16 mouse cellular contexts compared by ENCODE assay signal in the genomic region with DNA sequence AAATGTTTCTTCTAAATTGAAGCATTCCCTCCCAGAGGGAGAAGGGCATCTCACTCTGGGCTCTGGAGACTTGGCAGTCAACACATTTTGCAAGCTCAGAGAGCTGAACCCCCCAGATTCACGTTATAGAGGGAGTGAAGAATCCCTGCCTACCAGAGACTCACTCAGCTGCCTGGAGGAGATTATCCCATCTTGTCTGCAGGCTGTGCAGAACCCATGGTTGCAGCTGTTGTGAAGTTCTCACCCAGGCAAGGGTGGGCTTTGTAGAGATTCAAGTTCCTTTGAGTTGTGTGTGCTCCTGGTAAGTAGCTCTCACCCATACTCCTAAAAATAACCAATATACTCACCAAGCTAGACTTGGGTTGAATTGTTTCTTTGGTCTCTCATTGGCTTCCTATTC.
"Had no signal": no experiment of that assay in that cellular context is flagged by ENCODE, and none has a peak within 500 bp of the region (broad histone marks: within the 10 kb centered on the region; RNA-seq: fewer than 3 reads in every experiment).

No protein-coding gene starts in this region.

- H3K4me2 ChIP-seq: limb, embryonic 15.5 days; liver, embryonic 12.5 days; lung, embryonic 14.5 days; midbrain, embryonic 11.5 days; midbrain, embryonic 15.5 days; neural tube, embryonic 13.5 days had no signal

- H3K36me3 ChIP-seq: limb, embryonic 15.5 days; liver, embryonic 12.5 days; midbrain, embryonic 15.5 days; neural tube, embryonic 13.5 days had no signal

- H3K27me3 ChIP-seq: limb, embryonic 15.5 days; liver, embryonic 12.5 days; midbrain, embryonic 15.5 days; neural tube, embryonic 13.5 days had no signal

- H3K4me1 ChIP-seq: limb, embryonic 15.5 days; midbrain, embryonic 15.5 days; neural tube, embryonic 13.5 days had no signal

- H3K9ac ChIP-seq: limb, embryonic 15.5 days; liver, embryonic 12.5 days; lung, embryonic 14.5 days; midbrain, embryonic 15.5 days; neural tube, embryonic 13.5 days had no signal

- ATAC-seq: intestine, embryonic 16.5 days; liver, embryonic 12.5 days; midbrain, embryonic 15.5 days had no signal

- H3K4me3 ChIP-seq: limb, embryonic 15.5 days; liver, embryonic 12.5 days; megakaryocyte, embryonic 14.5 days; midbrain, embryonic 15.5 days; neural tube, embryonic 13.5 days had no signal

- DNase-seq: kidney, adult 8-10 months; layer of hippocampus, postnatal 36 days; lung, embryonic 14.5 days; lung, postnatal 10 days; lung, postnatal 4 days; retina, postnatal 1 day; thymus, adult 18-20 months; thymus, postnatal 14 days had no signal

- H3K9me3 ChIP-seq: limb, embryonic 15.5 days; liver, embryonic 12.5 days; midbrain, embryonic 15.5 days; neural tube, embryonic 13.5 days had no signal

- H3K27ac ChIP-seq: limb, embryonic 15.5 days; liver, embryonic 12.5 days; midbrain, embryonic 15.5 days; neural tube, embryonic 13.5 days; stomach, postnatal 0 days had no signal
